Mouse (Mus musculus) kidney, adult 2 months (tissue): ENCODE results near the gene Ndrg4. TPM values are rescaled to one million over a fixed set of nuclear protein-coding genes. Genes with fewer than 3 reads are reported as not detected.

ENCODE experiments used
- DNase-seq: peaks from one replicate; pipeline ENCODE4 v3.0.0; 2021
- H3K27ac ChIP-seq: fragments of 200-500 bp; 2 replicates; pipeline ENCODE4 v1.5.1; 2012; ENCODE audit warnings: low read depth, low read length, control low read depth, inconsistent platforms; ENCODE audit not compliant: insufficient read depth
- H3K27me3 ChIP-seq: fragments of 200-500 bp; replicated peaks from 2 replicates; pipeline ENCODE4 v1.6.1; 2012; ENCODE audit warnings: mild to moderate bottlenecking, moderate library complexity, low read length, inconsistent platforms; ENCODE audit not compliant: control insufficient read depth, insufficient read depth
- H3K36me3 ChIP-seq: fragments of 200-500 bp; 2 replicates; pipeline ENCODE4 v1.6.1; 2012; ENCODE audit warnings: mild to moderate bottlenecking, moderate library complexity, low read length, inconsistent platforms; ENCODE audit not compliant: control insufficient read depth, insufficient read depth
- H3K4me1 ChIP-seq: fragments of 200-500 bp; 2 replicates; pipeline ENCODE4 v1.6.1; 2011; ENCODE audit warnings: low read length; ENCODE audit not compliant: control insufficient read depth, insufficient read depth
- H3K4me3 ChIP-seq: fragments of 200-500 bp; 2 replicates; pipeline ENCODE4 v1.5.1; 2011; ENCODE audit warnings: mild to moderate bottlenecking, low read depth, low read length, control low read depth; ENCODE audit not compliant: insufficient read depth
- CTCF ChIP-seq: fragments of 200-500 bp; conservative IDR thresholded peaks from 2 replicates; pipeline ENCODE4 v1.5.1; 2011; ENCODE audit warnings: low read depth, mild to moderate bottlenecking, control low read depth, low read length, moderate library complexity, mixed read lengths; ENCODE audit not compliant: insufficient read depth, insufficient read length
- POLR2A ChIP-seq: fragments of 200-500 bp; IDR thresholded peaks from one replicate; pipeline ENCODE4 v1.6.1; 2011; ENCODE audit warnings: low read depth, low read length, control low read depth
- WGBS: fragments of 180-500 bp; shearing (Covaris S2); methylation state at CpG from one replicate; pipeline ENCODE4 v1.1.7; 2018; 5-methylcytosine and 5-hydroxymethylcytosine counted together
- polyA plus RNA-seq: library from polyadenylated mRNA; depleted of rRNA; stranded (reverse); fragments of >200 nt; gene quantifications from 2 replicates; pipeline ENCODE4 v1.2.3, GENCODE M21; 2012

The Ndrg4 gene
- polyA plus RNA-seq, 1 experiment: 21.7 TPM

GRCm38 (mm10) chr8:95668163-95668958 lies 8.4 kb upstream of the Ndrg4 start:
- Histone ChIP-seq H3K27ac (no peak overlapping the region), H3K4me3 (no peak overlapping the region), H3K27me3 (no peaks in the 10 kb centered on the region), H3K4me1 (no peaks in the 10 kb centered on the region), H3K36me3 (no peaks in the 10 kb centered on the region)
- no peak for DNase-seq
- 57% methylated on average over 8 of the region's 8 CpGs for WGBS
- TF ChIP-seq POLR2A: no peak

- TF ChIP-seq CTCF: no peak
- TF ChIP-seq POLR2A: no peak
- DNase-seq: no peak
- 76% methylated on average over 2 of the region's 2 CpGs for WGBS
- Histone ChIP-seq H3K4me3 (no peak overlapping the region), H3K27me3 (no peaks in the 10 kb centered on the region), H3K36me3 (no peaks in the 10 kb centered on the region), H3K4me1 (no peaks in the 10 kb centered on the region), H3K27ac (no peak overlapping the region)
Measured at GRCm38 (mm10) chr8:95669967-95670366, 6.8 kb upstream of the Ndrg4 start.

GRCm38 (mm10) chr8:95671861-95672260 lies 4.9 kb upstream of the Ndrg4 start:
- Histone ChIP-seq H3K36me3 (no peaks in the 10 kb centered on the region), H3K27ac (no peak overlapping the region), H3K4me1 (no peaks in the 10 kb centered on the region), H3K27me3 (no peaks in the 10 kb centered on the region), H3K4me3 (no peak overlapping the region)
- no peak for DNase-seq
- 91% methylated on average over 6 of the region's 6 CpGs for WGBS
- TF ChIP-seq CTCF (no peak), POLR2A (no peak)

GRCm38 (mm10) chr8:95672811-95673210 lies 4.0 kb upstream of the Ndrg4 start:
- 73% methylated on average over 5 of the region's 5 CpGs for WGBS
- Histone ChIP-seq H3K27me3 (no peaks in the 10 kb centered on the region), H3K4me3 (no peak overlapping the region), H3K27ac (no peak overlapping the region), H3K4me1 (no peaks in the 10 kb centered on the region), H3K36me3 (no peaks in the 10 kb centered on the region)
- no peak for DNase-seq
- no peak for TF ChIP-seq CTCF
- TF ChIP-seq POLR2A: no peak

GRCm38 (mm10) chr8:95677591-95678023 lies 827 bp downstream of the Ndrg4 start:
- WGBS: 2% methylated on average over 47 of the region's 48 CpGs
- H3K27me3 ChIP-seq: no peaks in the 10 kb centered on the region
- no peaks in the 10 kb centered on the region for H3K36me3 ChIP-seq
- H3K27ac ChIP-seq: no peak overlapping the region
- TF ChIP-seq POLR2A (no peak), CTCF (no peak)
- no peaks in the 10 kb centered on the region for H3K4me1 ChIP-seq
- no peak for DNase-seq
- H3K4me3 ChIP-seq: peak overlapping the region; percentile 38; the same call in 1 of the 2 replicates

GRCm38 (mm10) chr8:95678024-95678611 lies 1.3 kb downstream of the Ndrg4 start:
- no peak for DNase-seq
- H3K27me3 ChIP-seq: no peaks in the 10 kb centered on the region
- H3K4me3 ChIP-seq: peak overlapping the region; percentile 38; the same call in 1 of the 2 replicates
- no peak overlapping the region for H3K27ac ChIP-seq
- under 1% methylated on average over 59 of the region's 70 CpGs for WGBS
- H3K36me3 ChIP-seq: no peaks in the 10 kb centered on the region
- no peak for TF ChIP-seq CTCF
- no peak for TF ChIP-seq POLR2A
- no peaks in the 10 kb centered on the region for H3K4me1 ChIP-seq

- Histone ChIP-seq H3K4me3 (no peak overlapping the region), H3K27ac (no peak overlapping the region), H3K4me1 (no peaks in the 10 kb centered on the region), H3K36me3 (no peaks in the 10 kb centered on the region), H3K27me3 (no peaks in the 10 kb centered on the region)
- 56% methylated on average over 10 of the region's 10 CpGs for WGBS
- TF ChIP-seq POLR2A: no peak
- TF ChIP-seq CTCF: no peak
- DNase-seq: no peak
Measured at GRCm38 (mm10) chr8:95688073-95688672, 11.4 kb downstream of the Ndrg4 start.
